Mouse (Mus musculus) ovary, postnatal 14 days (tissue): ENCODE results near the gene Alpk3.

Source experiments
- DNase-seq: peaks from one replicate; pipeline ENCODE4 v3.0.0; 2022; ENCODE audit warnings: low spot score

Gene Alpk3

GRCm38 (mm10) chr7:81057471-81057870, at the start of gene Alpk3:
Gene Alpk3, plus strand, starts transcription at chr7:81057600.
- DNase-seq, result no peak

DNA sequence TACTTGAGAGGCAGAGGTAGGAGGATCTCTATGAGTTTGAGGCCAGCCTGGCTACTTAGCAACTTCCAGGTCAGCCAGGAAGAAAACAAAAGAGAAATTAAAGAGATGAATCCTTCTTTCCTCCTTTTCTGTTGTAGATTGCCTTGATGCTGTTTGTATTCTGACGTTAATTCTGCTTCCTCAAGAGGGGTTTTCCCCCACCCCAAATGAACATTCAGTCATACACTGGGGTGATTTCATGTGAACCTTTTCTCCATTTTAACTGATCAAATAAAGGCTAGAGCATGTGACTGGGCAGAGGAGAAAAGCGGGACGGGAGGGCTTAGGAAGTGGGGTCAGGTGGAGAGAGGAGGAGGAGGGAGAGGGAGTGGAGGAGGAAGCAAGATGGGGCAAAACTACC, 49.1 kb upstream of the Alpk3 start:
- DNase-seq, result no peak

- DNase-seq, result no peak
Observed at GRCm38 (mm10) chr7:81011576-81011975, 45.8 kb upstream of the Alpk3 start.

- no peak for DNase-seq
Observed at GRCm38 (mm10) chr7:81020307-81020706, 37.1 kb upstream of the Alpk3 start.

DNA sequence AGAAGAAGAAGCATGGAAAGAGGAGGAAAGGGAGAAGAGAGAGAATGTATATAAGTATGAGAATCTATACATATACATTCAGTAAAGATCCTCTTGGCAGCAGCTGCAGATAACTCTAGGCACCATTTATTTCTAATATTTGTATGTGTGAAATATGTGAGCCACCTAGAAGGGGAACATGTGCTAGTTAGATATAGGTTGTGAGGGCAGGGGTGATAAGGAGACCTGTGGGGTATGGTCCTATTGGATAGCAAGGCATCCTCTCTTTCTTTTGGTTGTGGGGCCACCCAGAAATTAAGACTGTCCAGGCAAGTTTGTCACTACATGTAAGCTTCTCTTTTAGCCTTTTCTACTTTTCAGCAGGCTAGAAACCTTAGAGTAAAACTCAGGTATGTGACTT, 34.7 kb upstream of the Alpk3 start:
- no peak for DNase-seq

GRCm38 (mm10) chr7:81024118-81024517, 33.3 kb upstream of the Alpk3 start:
- DNase-seq, result no peak

- no peak for DNase-seq
Observed at GRCm38 (mm10) chr7:81024651-81025050, 32.7 kb upstream of the Alpk3 start.

- no peak for DNase-seq
Observed at GRCm38 (mm10) chr7:81025751-81026150, 31.6 kb upstream of the Alpk3 start.

GRCm38 (mm10) chr7:81039711-81040110, 17.7 kb upstream of the Alpk3 start:
- DNase-seq, result no peak

GRCm38 (mm10) chr7:81043023-81043620, 14.3 kb upstream of the Alpk3 start:
- DNase-seq, result no peak

DNA sequence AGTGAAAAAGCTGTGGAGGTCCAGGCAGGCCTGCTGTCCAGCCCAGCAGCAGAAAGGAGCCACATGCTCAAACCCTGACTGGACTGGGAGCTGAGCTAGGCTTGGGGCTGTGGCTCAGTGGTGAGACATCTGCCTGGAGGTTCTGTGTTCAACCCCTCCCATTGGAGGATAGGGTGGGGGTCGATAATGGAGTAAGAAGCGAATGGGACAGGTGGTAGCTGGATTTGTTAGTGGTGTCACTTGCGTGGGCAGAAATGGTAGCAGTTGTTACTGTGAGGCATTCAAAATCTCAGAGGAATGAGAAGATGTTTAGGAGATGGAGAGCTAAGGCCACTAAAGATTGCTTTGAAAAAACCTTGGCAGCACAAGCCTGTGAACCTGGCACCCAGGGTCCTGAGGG, 9.6 kb upstream of the Alpk3 start:
- no peak for DNase-seq

DNA sequence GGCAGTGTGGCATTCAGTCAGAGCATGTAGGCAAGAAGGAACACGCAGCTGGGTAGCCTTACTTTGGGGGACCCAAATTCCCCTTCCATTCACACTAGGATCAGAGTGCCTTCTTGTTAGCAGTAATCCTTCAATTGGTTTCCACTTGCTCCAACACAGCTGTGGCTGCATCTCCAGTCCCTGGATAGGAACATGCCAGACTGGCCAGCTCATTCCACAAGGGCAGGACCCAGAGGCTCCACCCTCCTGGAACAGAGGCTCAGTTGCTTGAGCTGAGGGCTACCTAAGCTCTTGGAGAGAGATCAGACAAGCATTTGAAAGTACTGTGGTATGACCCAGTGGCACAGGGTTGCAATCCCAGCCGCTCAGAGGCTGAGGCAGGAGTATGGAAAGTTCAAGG, 8.9 kb upstream of the Alpk3 start:
- DNase-seq, result no peak

DNA sequence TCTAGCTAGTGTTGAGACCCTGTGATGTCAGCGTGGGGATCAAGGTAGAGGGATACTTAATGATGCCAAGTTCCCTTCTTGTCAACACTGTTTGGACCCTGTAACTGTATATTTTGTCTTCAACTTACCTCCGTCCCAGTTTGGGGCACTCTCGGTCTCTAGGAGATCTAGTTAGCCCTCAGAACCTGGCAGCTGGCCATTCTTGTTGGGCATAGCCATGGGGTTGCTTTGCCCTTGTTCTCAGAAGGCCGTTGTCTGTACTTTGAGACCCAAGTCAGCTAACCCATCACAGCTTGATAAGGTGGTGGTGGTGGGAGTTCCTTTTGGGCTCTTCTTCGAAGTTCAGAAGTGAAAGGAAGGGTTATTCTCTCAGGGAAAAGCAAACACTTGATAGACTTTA, 7.4 kb upstream of the Alpk3 start:
- DNase-seq, result no peak

- DNase-seq, result no peak
Observed at GRCm38 (mm10) chr7:81055709-81056370, 1.6 kb upstream of the Alpk3 start.

DNA sequence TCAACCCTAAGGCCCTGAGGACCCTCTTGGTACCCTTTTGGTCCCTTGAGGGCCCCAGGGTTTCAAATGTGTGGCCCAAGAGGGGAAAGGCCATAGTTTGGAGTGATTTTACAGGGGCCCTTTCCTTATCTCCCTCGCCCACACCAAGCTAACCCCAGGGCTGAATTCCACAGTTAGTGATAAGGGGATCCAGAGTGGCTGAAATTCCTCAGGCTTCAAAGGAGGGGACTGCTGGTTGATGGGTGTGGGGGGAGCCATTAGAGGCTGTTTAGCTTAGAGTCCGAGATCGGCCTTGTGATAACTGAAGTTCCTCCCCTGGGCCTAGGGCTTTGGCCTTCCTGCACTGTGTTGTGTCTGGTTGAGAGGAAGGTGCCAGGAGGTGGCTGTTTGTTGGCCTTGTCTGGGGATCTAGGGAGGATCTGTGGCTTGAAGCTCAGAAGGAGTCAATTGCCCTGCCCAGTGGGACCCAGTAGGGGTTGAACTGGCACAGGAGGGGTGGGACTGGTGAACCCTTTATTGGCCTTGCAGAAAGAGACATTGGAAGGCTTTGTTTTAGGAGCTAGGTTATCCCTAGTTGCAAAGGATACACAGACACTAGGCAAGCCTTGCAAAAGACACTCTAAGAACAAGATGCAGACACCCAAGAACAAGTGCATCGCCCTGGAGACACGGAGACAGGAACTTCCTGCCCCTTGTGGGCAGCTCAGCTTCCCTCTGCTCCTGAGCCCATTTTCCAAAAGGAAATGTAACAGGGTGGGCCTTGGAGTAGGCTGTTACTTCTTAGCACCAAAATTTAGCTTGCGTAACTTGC, 706 bp downstream of the Alpk3 start:
- peak; percentile 14 for DNase-seq

- no peak for DNase-seq
Observed at GRCm38 (mm10) chr7:81058712-81059154, 1.3 kb downstream of the Alpk3 start.

DNA sequence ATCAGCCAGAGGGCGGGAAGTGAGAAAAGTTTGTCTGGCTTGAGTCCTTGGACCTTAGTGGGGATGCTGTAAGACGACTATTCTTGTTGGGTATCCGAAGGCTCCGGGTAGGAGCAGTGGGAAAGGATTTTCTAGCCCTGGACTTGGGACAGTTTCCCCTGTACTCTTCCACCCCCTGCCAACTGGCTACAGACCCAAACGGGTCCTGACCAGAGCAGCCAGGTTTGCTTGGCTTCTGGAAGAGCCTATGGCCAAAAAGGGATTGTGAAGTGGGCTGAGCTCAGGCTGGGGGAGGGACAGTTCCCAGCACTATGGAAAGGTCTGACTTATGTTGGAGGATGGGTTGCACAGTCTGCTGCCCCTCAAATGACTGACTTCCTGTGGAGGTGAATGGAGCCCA, 2.0 kb downstream of the Alpk3 start:
- no peak for DNase-seq

- no peak for DNase-seq
Observed at GRCm38 (mm10) chr7:81060908-81061307, 3.5 kb downstream of the Alpk3 start.

DNA sequence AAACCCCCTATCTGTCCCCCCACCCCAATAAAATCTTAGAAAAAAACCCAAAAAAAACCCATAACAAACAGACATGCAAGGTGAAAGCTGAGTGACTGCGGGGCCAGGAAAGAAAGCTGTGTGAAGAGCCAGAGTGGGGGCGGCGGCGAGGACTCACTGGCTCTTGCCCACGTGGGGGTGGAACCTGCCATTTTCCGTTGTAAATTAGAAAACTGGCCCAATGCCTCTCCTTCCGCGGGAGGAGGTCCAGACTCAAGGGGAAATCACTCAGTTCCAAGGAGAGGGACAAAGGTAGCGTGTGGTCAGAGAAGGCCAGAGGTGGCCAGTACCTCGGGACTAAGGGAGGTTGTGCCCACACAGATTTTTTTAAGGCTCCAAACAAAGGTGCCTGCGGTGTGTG, 4.5 kb downstream of the Alpk3 start:
- DNase-seq, result peak; percentile 16

- no peak for DNase-seq
Observed at GRCm38 (mm10) chr7:81063332-81063731, 5.9 kb downstream of the Alpk3 start.

DNA sequence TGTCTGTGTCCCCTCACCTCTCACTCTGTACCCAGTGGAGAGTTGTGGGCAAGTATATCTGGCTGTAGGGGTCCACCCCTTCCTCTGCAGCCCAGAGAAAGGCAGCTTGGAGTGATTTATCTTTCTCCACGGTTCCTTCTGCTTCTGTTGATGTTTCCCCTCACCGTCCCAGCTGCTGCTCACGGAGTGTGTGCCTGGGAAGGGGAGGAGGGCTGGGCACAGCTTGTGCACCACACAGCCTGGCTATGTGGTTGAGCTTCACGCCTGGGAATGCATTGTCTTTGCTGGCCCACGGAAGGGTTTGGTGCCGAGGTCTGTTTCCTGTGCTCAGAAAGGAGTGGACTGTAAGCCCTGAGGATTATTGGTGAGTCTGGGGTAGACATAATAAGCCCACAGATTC, 9.3 kb downstream of the Alpk3 start:
- DNase-seq, result no peak

DNA sequence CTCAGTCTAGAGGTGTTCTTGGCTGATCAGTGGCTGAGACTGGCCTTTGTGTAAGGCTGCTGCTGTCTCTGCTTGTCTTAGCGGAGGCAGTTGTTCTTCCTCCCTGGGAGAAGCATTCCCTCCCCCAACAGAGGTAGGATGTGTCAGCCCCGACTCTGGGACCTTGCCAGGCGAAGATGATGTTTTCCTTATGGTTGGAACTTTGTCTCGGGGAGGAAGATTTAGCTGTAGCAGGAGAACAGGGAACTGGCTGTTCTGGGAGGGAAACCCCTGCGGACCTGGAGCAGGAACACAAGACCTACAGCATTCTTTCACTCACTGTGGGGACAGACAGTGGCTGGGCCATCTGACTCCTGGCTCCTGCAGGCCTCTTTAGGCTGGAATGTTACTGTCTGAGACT, 15.1 kb downstream of the Alpk3 start:
- DNase-seq, result peak; percentile 46

GRCm38 (mm10) chr7:81073273-81073672, 15.9 kb downstream of the Alpk3 start:
- DNase-seq, result no peak
